Mouse (Mus musculus): ENCODE measurements at regions not wholly inside any gene's neighbourhood (a gene's known extent, or its start where the extent isn't known, plus 50 kb on each side); places are given as distances from the start of the nearest gene placed in this dataset.

- ATAC-seq (replicated peaks; ENCODE audit: low FRiP score, low read depth), result no peak
- 78% methylated on average over 3 of the region's 3 CpGs for WGBS
- no peak for TF ChIP-seq CTCF (IDR thresholded peaks at IDR 0.05; ENCODE audit: low read depth)
- no peak overlapping the region for H3K4me2 ChIP-seq (ENCODE audit: low read length)
- no peaks in the 10 kb centered on the region for H3K27me3 ChIP-seq (ENCODE audit: insufficient read depth, low read length)
- H3K27ac ChIP-seq, result no peak overlapping the region
- no peaks in the 10 kb centered on the region for H3K9me3 ChIP-seq (replicated peaks; ENCODE audit: low read length)
- DNase-seq (ENCODE audit: low spot score), result no peak
- H3K36me3 ChIP-seq (ENCODE audit: insufficient read depth, low read length), result no peaks in the 10 kb centered on the region
- H3K9ac ChIP-seq (ENCODE audit: low read depth, low read length), result no peak overlapping the region
- H3K4me3 ChIP-seq (replicated peaks; ENCODE audit: low read depth, low read length), result no peak overlapping the region
- peaks cover 17% of the 10 kb centered on the region; the same call in 1 of the 2 replicates for H3K4me1 ChIP-seq (replicated peaks; ENCODE audit: insufficient read depth, low read length)
Observed at GRCm38 (mm10) chr13:28420636-28421035, 163.3 kb downstream of the Gm11361 start.

- DNase-seq (ENCODE audit: low spot score), result peak; percentile 68
- Histone ChIP-seq H3K9me3 (replicated peaks; ENCODE audit: low read length) (no peaks in the 10 kb centered on the region), H3K4me1 (replicated peaks; ENCODE audit: insufficient read depth, low read length) (peaks cover 15% of the 10 kb centered on the region; the same call in 1 of the 2 replicates), H3K27me3 (ENCODE audit: insufficient read depth, low read length) (no peaks in the 10 kb centered on the region), H3K9ac (ENCODE audit: low read depth, low read length) (no peak overlapping the region), H3K36me3 (ENCODE audit: insufficient read depth, low read length) (no peaks in the 10 kb centered on the region), H3K4me2 (ENCODE audit: low read length) (peak overlapping the region; percentile 55), H3K4me3 (replicated peaks; ENCODE audit: low read depth, low read length) (0 out of 2 replicates have a peak overlapping the region, but pooled peaks have one; percentile 7), H3K27ac (peak overlapping the region; percentile 43; the same call in 1 of the 2 replicates)
- ATAC-seq (replicated peaks; ENCODE audit: low FRiP score, low read depth), result no peak
- 24% methylated on average over 16 of the region's 16 CpGs for WGBS
- peak; percentile 56 for TF ChIP-seq CTCF (IDR thresholded peaks at IDR 0.05; ENCODE audit: low read depth)
Observed at GRCm38 (mm10) chr13:28419950-28420381, 162.6 kb downstream of the Gm11361 start.

DNA sequence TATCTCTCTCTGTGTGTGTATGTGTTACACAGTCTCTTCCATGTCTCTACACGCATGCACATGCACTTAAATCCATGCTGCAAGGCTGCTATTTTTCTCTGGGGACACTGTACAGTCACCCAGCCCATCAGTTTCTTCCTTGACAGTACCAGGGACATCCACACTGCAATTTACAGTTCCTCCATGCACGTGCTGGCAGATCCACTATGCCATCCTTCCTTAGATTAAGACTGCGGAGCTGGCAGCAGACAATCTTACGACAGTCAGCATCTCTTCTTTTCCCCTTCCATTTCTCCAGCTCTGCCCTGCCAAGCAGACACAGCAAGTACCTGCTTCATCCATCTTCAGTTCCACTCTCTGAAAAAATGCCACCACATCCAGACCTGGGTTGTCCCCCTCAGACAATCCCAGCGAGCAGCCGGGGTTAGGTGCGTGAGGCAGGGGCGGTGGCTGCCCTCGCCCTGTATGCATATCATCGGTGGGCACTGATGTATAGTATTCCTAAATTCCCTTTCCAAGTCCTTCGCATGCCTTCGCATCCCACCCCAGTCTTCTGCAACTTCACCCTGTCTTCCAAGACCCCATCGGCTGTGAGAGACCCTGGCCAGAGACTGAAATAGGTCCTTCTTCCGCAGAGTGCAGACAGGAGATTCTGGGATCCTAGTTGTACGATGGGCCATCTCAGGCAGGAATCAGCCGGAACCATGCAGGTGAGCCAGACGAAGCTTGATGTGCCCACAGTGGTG lies 161.8 kb downstream of the Gm11361 start:
- Histone ChIP-seq H3K4me1 (replicated peaks; ENCODE audit: insufficient read depth, low read length) (peaks cover 11% of the 10 kb centered on the region; the same call in 1 of the 2 replicates), H3K9ac (ENCODE audit: low read depth, low read length) (no peak overlapping the region), H3K4me3 (replicated peaks; ENCODE audit: low read depth, low read length) (no peak overlapping the region), H3K27me3 (ENCODE audit: insufficient read depth, low read length) (no peaks in the 10 kb centered on the region), H3K4me2 (ENCODE audit: low read length) (peak overlapping the region; percentile 55; the same call in 1 of the 2 replicates), H3K36me3 (ENCODE audit: insufficient read depth, low read length) (no peaks in the 10 kb centered on the region), H3K9me3 (replicated peaks; ENCODE audit: low read length) (no peaks in the 10 kb centered on the region), H3K27ac (peak overlapping the region; percentile 85)
- WGBS, result 84% methylated on average over 17 of the region's 17 CpGs
- DNase-seq (ENCODE audit: low spot score), result no peak
- no peak for ATAC-seq (replicated peaks; ENCODE audit: low FRiP score, low read depth)
- TF ChIP-seq CTCF (IDR thresholded peaks at IDR 0.05; ENCODE audit: low read depth), result no peak

GRCm38 (mm10) chr13:28417929-28418881 lies 160.9 kb downstream of the Gm11361 start:
- DNase-seq (ENCODE audit: low spot score) (peak; percentile 97), ATAC-seq (replicated peaks; ENCODE audit: low FRiP score, low read depth) (peak; percentile 85)
- H3K9ac ChIP-seq (ENCODE audit: low read depth, low read length), result peak overlapping the region; percentile 6; the same call in 1 of the 2 replicates
- peak overlapping the region; percentile 50 for H3K4me2 ChIP-seq (ENCODE audit: low read length)
- no peaks in the 10 kb centered on the region for H3K27me3 ChIP-seq (ENCODE audit: insufficient read depth, low read length)
- peaks cover 11% of the 10 kb centered on the region; the same call in 1 of the 2 replicates for H3K4me1 ChIP-seq (replicated peaks; ENCODE audit: insufficient read depth, low read length)
- TF ChIP-seq CTCF (IDR thresholded peaks at IDR 0.05; ENCODE audit: low read depth), result no peak
- H3K4me3 ChIP-seq (replicated peaks; ENCODE audit: low read depth, low read length), result 0 out of 2 replicates have a peak overlapping the region, but pooled peaks have one; percentile 4
- peak overlapping the region; percentile 85 for H3K27ac ChIP-seq
- WGBS, result 9% methylated on average over 11 of the region's 11 CpGs
- H3K9me3 ChIP-seq (replicated peaks; ENCODE audit: low read length), result no peaks in the 10 kb centered on the region
- H3K36me3 ChIP-seq (ENCODE audit: insufficient read depth, low read length), result no peaks in the 10 kb centered on the region

DNA sequence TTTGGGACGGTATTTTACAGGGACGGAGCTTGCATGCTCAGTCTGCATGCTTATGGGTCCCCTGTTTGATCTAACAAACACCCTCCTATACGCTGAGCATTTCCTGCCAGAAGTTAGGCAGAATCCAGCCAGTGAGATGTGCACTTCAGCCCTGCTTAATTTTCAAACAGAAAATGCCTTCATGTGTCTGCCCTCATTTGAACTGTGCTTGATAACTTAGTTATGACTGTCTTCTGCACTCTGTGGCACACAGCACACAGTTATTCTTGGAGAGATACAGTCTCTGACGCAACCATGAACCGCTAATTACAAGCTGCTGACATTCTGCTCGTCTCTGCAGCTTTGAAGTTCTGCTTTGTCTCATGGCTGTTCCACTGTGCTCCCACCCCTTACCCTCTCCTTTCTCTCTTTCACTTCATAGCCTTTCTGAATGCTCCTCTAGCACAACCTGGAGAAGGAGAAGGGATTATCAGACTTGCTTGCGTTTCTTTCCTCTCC lies 160.2 kb downstream of the Gm11361 start:
- Histone ChIP-seq H3K4me2 (ENCODE audit: low read length) (peak overlapping the region; percentile 50), H3K4me1 (replicated peaks; ENCODE audit: insufficient read depth, low read length) (peaks cover 11% of the 10 kb centered on the region; the same call in 1 of the 2 replicates), H3K36me3 (ENCODE audit: insufficient read depth, low read length) (no peaks in the 10 kb centered on the region), H3K27ac (peak overlapping the region; percentile 85), H3K27me3 (ENCODE audit: insufficient read depth, low read length) (no peaks in the 10 kb centered on the region), H3K9ac (ENCODE audit: low read depth, low read length) (0 out of 2 replicates have a peak overlapping the region, but pooled peaks have one; percentile 6), H3K9me3 (replicated peaks; ENCODE audit: low read length) (no peaks in the 10 kb centered on the region), H3K4me3 (replicated peaks; ENCODE audit: low read depth, low read length) (peak overlapping the region; percentile 9; the same call in 1 of the 2 replicates)
- DNase-seq (ENCODE audit: low spot score) (no peak), ATAC-seq (replicated peaks; ENCODE audit: low FRiP score, low read depth) (peak; percentile 39; the same call in 1 of the 2 replicates)
- no peak for TF ChIP-seq CTCF (IDR thresholded peaks at IDR 0.05; ENCODE audit: low read depth)
- WGBS, result 9% methylated on average over 7 of the region's 7 CpGs
